Mouse (Mus musculus) ES-Bruce4 (cell line): ENCODE data around the gene Mtx1.

ENCODE experiments used
- CTCF ChIP-seq: IDR thresholded peaks from one replicate; pipeline ENCODE4 v1.8.1; 2011; ENCODE audit warnings: low read depth, low read length
- EP300 ChIP-seq: IDR thresholded peaks from 2 replicates; pipeline ENCODE4 v1.6.1; 2011; ENCODE audit warnings: low read depth, low read length; ENCODE audit not compliant: insufficient read depth
- POLR2A ChIP-seq: IDR thresholded peaks from one replicate; pipeline ENCODE4 v1.8.1; 2011; ENCODE audit warnings: low read length; ENCODE audit not compliant: insufficient read depth

DNA sequence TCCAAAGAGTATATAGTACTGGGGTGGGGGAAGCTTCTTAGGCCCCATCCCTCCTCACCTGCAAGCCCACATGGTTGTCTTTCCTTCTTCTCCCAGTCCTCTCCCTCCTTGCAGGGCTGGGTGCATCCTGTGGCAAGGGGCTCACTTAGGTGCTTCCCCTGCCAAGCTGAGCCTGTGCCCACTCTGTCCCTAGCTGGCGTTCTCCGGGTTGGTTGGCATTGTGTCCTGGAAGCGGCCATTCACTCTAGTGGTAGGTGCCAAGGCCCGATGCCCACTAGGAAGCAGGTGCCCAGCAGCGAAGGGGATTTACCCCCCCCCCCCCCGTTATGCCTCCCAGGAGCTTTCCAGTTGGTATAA lies 43.0 kb downstream of the Mtx1 start:
- TF ChIP-seq POLR2A = no peak
- no peak for TF ChIP-seq CTCF
- no peak for TF ChIP-seq EP300
